Mouse (Mus musculus) spleen, postnatal 10 days (tissue): Measurements from ENCODE around the gene Hormad1.
A peak's percentile ranks its signal among the peaks of the same experiment; 100 is the strongest.
"Not testable (repeated sequence)": the region's sequence is repeated elsewhere in the genome, so short reads cannot be mapped to it uniquely, and the experiment has no call there.

Source experiments
- DNase-seq, 2 experiments: peaks; one replicate each; pipeline ENCODE4 v3.0.0; 2021 to 2022; ENCODE audit warnings: low spot score in 2 of 2

The Hormad1 gene

GRCm38 (mm10) chr3:95559437-95559836 is at the start of gene Hormad1:
Gene Hormad1 (plus strand): TSS chr3:95559677.
- DNase-seq: no peak

- peak in 1 of 2 experiments; percentile 40 for DNase-seq
Measured at GRCm38 (mm10) chr3:95511611-95512180, 47.8 kb upstream of the Hormad1 start.

GRCm38 (mm10) chr3:95516614-95517041 is 42.8 kb upstream of the Hormad1 start:
- DNase-seq: peak; percentile 59 to 61

- peak; percentile 82 to 85 for DNase-seq
Measured at GRCm38 (mm10) chr3:95517493-95517898, 42.0 kb upstream of the Hormad1 start.

- peak in 1 of 2 experiments; percentile 50 for DNase-seq
Measured at GRCm38 (mm10) chr3:95518891-95519290, 40.6 kb upstream of the Hormad1 start.

GRCm38 (mm10) chr3:95519315-95519714 is 40.2 kb upstream of the Hormad1 start:
- DNase-seq: peak; percentile 65 to 72

- DNase-seq: no peak
Measured at GRCm38 (mm10) chr3:95520100-95520499, 39.4 kb upstream of the Hormad1 start.

GRCm38 (mm10) chr3:95521168-95521567 is 38.3 kb upstream of the Hormad1 start:
- peak in 1 of 2 experiments; percentile 56 for DNase-seq

- no peak for DNase-seq
Measured at GRCm38 (mm10) chr3:95523662-95524061, 35.8 kb upstream of the Hormad1 start.

GRCm38 (mm10) chr3:95524673-95525072 is 34.8 kb upstream of the Hormad1 start:
- DNase-seq: no peak

GRCm38 (mm10) chr3:95526111-95526510 is 33.4 kb upstream of the Hormad1 start:
- no peak for DNase-seq

GRCm38 (mm10) chr3:95526622-95527211 is 32.8 kb upstream of the Hormad1 start, which contains the start of gene Ctss:
Gene Ctss (plus strand): TSS chr3:95526786.
- DNase-seq: peak in 1 of 2 experiments; percentile 37

- DNase-seq: no peak
Measured at GRCm38 (mm10) chr3:95529814-95530213, 29.7 kb upstream of the Hormad1 start.

GRCm38 (mm10) chr3:95531025-95531424 is 28.5 kb upstream of the Hormad1 start:
- DNase-seq: no peak

GRCm38 (mm10) chr3:95533364-95533763 is 26.1 kb upstream of the Hormad1 start:
- no peak for DNase-seq

GRCm38 (mm10) chr3:95534927-95535326 is 24.6 kb upstream of the Hormad1 start:
- DNase-seq: no peak

GRCm38 (mm10) chr3:95538936-95539335 is 20.5 kb upstream of the Hormad1 start:
- DNase-seq: no peak

- no peak for DNase-seq
Measured at GRCm38 (mm10) chr3:95539837-95540236, 19.6 kb upstream of the Hormad1 start.

GRCm38 (mm10) chr3:95541186-95541585 is 18.3 kb upstream of the Hormad1 start:
- not testable (repeated sequence) for DNase-seq

GRCm38 (mm10) chr3:95542171-95542570 is 17.3 kb upstream of the Hormad1 start:
- no peak for DNase-seq

- no peak for DNase-seq
Measured at GRCm38 (mm10) chr3:95542981-95543380, 16.5 kb upstream of the Hormad1 start.

GRCm38 (mm10) chr3:95550176-95550575 is 9.3 kb upstream of the Hormad1 start:
- no peak for DNase-seq

- DNase-seq: no peak
Measured at GRCm38 (mm10) chr3:95553986-95554385, 5.5 kb upstream of the Hormad1 start.
